Mouse (Mus musculus) neural tube, embryonic 13.5 days (tissue): ENCODE measurements around the gene Gm10073. TPM values are rescaled to one million over a fixed set of nuclear protein-coding genes. Genes with fewer than 3 reads are reported as not detected.

Source experiments
- ATAC-seq: fragments of 200-750 bp; cut with Nextera tagmentation; 2 replicates; pipeline ENCODE4 v1.8.0; 2017; ENCODE audit warnings: low read depth, mild to moderate bottlenecking, moderate TSS enrichment, moderate library complexity
- H3K27ac ChIP-seq: fragments of 300-500 bp; sonication (generic); replicated peaks from 2 replicates; pipeline ENCODE4 v1.5.1; 2015; ENCODE audit warnings: moderate library complexity, mild to moderate bottlenecking, inconsistent platforms
- H3K27me3 ChIP-seq: fragments of 300-500 bp; sonication (generic); 2 replicates; pipeline ENCODE4 v1.6.1; 2015; ENCODE audit warnings: mild to moderate bottlenecking, inconsistent platforms
- H3K36me3 ChIP-seq: fragments of 300-500 bp; sonication (generic); 2 replicates; pipeline ENCODE4 v1.6.1; 2015; ENCODE audit warnings: mild to moderate bottlenecking, inconsistent platforms
- H3K4me1 ChIP-seq: fragments of 300-500 bp; sonication (generic); replicated peaks from 2 replicates; pipeline ENCODE4 v1.6.1; 2015; ENCODE audit warnings: inconsistent platforms
- H3K4me2 ChIP-seq: fragments of 300-500 bp; sonication (generic); 2 replicates; pipeline ENCODE4 v1.6.1; 2015; ENCODE audit warnings: inconsistent platforms, mild to moderate bottlenecking, moderate library complexity
- H3K4me3 ChIP-seq: fragments of 300-500 bp; sonication (generic); 2 replicates; pipeline ENCODE4 v1.5.1; 2015; ENCODE audit warnings: mild to moderate bottlenecking, inconsistent platforms
- H3K9ac ChIP-seq: fragments of 300-500 bp; sonication (generic); 2 replicates; pipeline ENCODE4 v1.6.1; 2015; ENCODE audit warnings: moderate library complexity, mild to moderate bottlenecking, inconsistent platforms
- H3K9me3 ChIP-seq: fragments of 300-500 bp; sonication (generic); 2 replicates; pipeline ENCODE4 v1.6.1; 2016; ENCODE audit warnings: inconsistent platforms
- WGBS: fragments of 180-500 bp; shearing (Covaris S2); methylation state at CpG from one replicate; pipeline ENCODE4 v1.1.7; 2015; 5-methylcytosine and 5-hydroxymethylcytosine counted together
- polyA plus RNA-seq: library from polyadenylated mRNA; unstranded; fragments of >200 nt; fragmentation: Nextera tagmentation; extraction: Ambion mirVana; gene quantifications from 2 replicates; pipeline ENCODE4 v1.2.1, GENCODE M21; 2015

The Gm10073 gene
- polyA plus RNA-seq, 1 experiment from 2014 or later = 9.1 TPM

DNA sequence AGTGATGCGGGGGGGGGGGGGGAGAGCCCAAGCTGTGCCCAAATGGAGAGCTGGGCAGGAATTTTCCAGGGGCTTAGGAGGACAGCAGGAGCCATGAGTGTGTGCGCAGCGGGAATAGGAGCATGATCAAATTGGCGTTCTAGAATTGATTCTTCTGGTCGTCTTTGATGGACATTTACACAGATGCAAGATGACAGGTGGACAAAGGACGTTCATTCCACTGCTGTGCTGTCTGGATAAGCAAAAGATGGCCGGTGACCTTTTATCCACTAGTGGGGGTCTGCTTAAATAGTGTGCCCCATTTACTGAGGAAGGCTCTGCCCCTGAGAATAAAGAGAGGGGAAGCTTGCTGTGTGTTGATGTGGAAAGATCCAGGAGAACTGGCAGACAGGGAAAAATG lies 4.3 kb downstream of the Gm10073 start:
- Histone ChIP-seq H3K36me3 (no peaks in the 10 kb centered on the region), H3K4me1 (no peaks in the 10 kb centered on the region), H3K27me3 (no peaks in the 10 kb centered on the region; the same call in 1 of the 2 replicates), H3K4me3 (no peak overlapping the region), H3K4me2 (no peak overlapping the region), H3K9me3 (no peaks in the 10 kb centered on the region), H3K9ac (no peak overlapping the region), H3K27ac (no peak overlapping the region)
- no peak for ATAC-seq
- WGBS = 80% methylated on average over 7 of the region's 7 CpGs

DNA sequence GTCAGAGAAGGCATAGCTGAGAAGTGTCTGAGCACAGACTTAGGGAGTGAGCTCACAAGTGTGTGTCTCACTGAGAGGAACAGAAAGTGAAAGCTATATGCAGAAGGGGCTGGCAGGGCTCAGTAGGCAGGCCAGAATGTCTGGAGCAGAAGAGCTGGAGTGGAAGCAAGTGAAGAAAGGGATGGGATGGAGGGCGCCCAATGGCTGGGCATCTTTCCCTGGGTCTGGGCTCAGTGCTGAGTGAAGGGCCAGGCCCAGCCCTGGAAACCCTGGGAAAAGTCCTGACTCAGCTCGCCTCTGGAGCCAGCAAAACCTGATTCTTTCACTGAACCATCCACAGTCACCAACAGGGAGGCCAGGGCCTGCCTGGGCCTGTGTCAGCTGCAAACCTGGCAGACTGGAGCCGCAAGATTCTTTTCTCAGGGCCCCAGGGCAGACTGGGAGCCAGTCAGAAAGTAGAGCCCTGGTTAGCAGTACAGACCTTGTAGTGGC lies 9.5 kb downstream of the Gm10073 start:
- no peaks in the 10 kb centered on the region for H3K27me3 ChIP-seq
- 93% methylated on average over 3 of the region's 3 CpGs for WGBS
- H3K4me3 ChIP-seq = no peak overlapping the region
- 0 out of 2 replicates have a peak, but pooled peaks cover under 1% of the 10 kb centered on the region for H3K9me3 ChIP-seq
- peaks cover 4% of the 10 kb centered on the region for H3K4me1 ChIP-seq
- no peak overlapping the region for H3K4me2 ChIP-seq
- no peak for ATAC-seq
- H3K36me3 ChIP-seq = no peaks in the 10 kb centered on the region
- no peak overlapping the region for H3K27ac ChIP-seq
- no peak overlapping the region for H3K9ac ChIP-seq

DNA sequence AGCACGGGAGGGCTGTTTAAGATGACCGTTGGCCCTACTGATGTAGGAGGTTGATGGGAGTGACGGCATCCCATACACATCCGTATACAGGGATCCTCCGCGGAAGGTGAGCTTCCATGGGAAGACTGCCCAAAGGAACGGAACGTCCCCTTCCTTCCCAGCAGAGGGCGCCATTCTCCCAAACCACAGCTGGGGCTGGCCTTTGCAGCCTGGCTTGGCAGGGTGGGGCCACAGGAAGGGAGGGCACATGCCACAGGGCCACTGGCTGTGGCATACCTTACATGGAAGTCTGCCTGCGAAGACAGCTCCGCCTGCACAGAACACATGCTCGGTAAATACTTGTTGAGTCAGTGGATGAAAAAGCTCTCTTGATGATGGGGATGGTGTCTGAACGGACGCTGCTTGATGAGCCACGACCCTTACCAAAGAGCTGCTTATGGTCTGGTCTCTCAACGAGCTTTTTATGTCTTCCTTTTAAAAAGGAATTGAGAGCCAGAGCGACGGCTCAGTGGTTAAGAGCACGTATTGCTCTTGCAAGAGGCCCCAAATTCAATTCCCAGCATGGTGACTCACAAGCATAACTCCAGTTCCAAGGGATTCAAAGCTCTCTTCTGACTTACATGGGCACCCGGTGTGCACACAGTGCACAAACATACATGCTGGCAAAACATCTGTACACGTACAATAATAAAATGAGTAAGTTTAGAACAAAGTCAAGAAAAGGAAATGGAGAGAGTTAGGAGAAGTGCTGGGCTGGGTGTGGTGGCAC lies 12.0 kb downstream of the Gm10073 start:
- no peak overlapping the region for H3K4me2 ChIP-seq
- no peak overlapping the region for H3K27ac ChIP-seq
- no peak overlapping the region for H3K9ac ChIP-seq
- H3K4me3 ChIP-seq = no peak overlapping the region
- ATAC-seq = no peak
- H3K4me1 ChIP-seq = peaks cover 4% of the 10 kb centered on the region
- peaks cover 15% of the 10 kb centered on the region for H3K9me3 ChIP-seq
- no peaks in the 10 kb centered on the region for H3K27me3 ChIP-seq
- WGBS = 29% methylated on average over 21 of the region's 21 CpGs
- H3K36me3 ChIP-seq = 0 out of 2 replicates have a peak, but pooled peaks cover 2% of the 10 kb centered on the region

DNA sequence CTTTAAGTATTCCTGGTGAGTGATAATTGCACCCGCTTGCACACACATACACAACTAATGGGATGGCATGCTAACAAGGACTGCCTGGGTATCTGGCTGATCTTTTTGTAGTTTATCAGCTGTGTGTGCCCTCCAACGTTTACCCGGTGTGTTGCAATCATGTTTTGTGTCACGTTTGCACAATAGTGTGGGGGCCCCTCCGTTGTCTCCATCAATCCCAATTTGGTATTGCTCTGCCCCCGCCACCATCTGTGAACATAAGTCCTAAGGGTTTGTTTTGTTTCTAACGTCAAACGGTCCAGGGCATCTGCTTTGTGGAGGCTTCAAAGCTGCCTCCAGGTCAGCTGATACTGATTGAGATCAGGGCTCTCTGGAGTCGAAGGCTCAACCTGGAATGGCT lies 13.4 kb downstream of the Gm10073 start:
- 0 out of 2 replicates have a peak, but pooled peaks cover 2% of the 10 kb centered on the region for H3K36me3 ChIP-seq
- WGBS = 69% methylated on average over 9 of the region's 9 CpGs
- H3K4me3 ChIP-seq = no peak overlapping the region
- H3K9ac ChIP-seq = no peak overlapping the region
- H3K4me1 ChIP-seq = peaks cover 4% of the 10 kb centered on the region
- H3K27ac ChIP-seq = no peak overlapping the region
- H3K27me3 ChIP-seq = no peaks in the 10 kb centered on the region
- H3K4me2 ChIP-seq = no peak overlapping the region
- ATAC-seq = no peak
- H3K9me3 ChIP-seq = peaks cover 15% of the 10 kb centered on the region

DNA sequence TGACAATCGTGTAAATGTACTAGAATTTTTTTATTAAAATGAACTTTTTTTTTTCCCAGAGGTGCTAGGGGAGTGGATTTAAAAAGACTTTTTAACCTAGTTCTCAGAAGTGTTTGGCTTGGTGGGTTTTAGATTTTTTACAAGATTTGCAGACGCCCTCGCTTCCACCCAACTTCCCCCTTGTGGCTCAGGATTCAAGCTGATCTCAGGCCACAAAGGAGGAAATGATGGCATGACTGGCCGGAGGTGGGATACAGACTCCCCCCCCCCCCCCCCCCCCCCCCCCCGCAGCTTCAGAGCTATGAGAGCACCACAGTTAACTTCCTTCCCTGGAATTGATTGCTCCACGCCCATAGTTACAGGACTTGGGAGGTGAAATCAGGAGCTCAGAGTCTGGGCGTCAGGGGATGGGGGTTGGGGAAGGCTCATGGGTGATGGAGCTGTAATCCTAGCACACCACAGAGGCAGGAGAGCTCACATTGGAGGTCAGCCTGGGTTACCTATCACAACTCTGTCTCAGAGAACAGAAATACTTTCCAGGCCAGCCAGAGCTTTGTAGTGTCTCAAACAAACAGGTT lies 17.1 kb downstream of the Gm10073 start:
- H3K4me2 ChIP-seq = no peak overlapping the region
- H3K36me3 ChIP-seq = 0 out of 2 replicates have a peak, but pooled peaks cover 2% of the 10 kb centered on the region
- H3K4me3 ChIP-seq = no peak overlapping the region
- ATAC-seq = no peak
- peaks cover 18% of the 10 kb centered on the region for H3K9me3 ChIP-seq
- no peak overlapping the region for H3K9ac ChIP-seq
- H3K27ac ChIP-seq = no peak overlapping the region
- H3K27me3 ChIP-seq = no peaks in the 10 kb centered on the region
- peaks cover 3% of the 10 kb centered on the region for H3K4me1 ChIP-seq
- WGBS = 52% methylated on average over 6 of the region's 7 CpGs

DNA sequence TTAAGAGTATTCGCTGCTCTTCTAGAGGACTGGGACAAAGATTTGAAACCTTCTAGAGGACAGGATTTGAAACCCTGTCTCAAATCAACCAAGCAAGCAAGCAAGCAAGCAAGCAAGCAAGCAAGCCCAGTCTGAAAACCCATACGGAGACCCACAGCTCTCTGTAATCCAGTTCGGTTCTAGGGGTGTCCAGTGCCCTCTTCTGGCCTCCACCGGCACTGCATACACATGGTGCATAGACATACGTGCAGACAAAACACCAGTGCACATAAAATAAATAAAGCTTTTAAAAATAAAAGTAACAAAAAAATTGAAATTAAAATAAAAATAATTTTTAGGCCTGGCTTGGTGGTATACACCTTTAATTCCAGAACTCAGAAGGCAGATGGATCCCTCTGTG lies 19.2 kb downstream of the Gm10073 start:
- Histone ChIP-seq H3K27me3 (no peaks in the 10 kb centered on the region), H3K36me3 (0 out of 2 replicates have a peak, but pooled peaks cover 2% of the 10 kb centered on the region), H3K27ac (no peak overlapping the region), H3K9me3 (peaks cover 18% of the 10 kb centered on the region), H3K4me1 (no peaks in the 10 kb centered on the region), H3K9ac (no peak overlapping the region), H3K4me3 (no peak overlapping the region), H3K4me2 (no peak overlapping the region)
- 94% methylated on average over 5 of the region's 5 CpGs for WGBS
- no peak for ATAC-seq

DNA sequence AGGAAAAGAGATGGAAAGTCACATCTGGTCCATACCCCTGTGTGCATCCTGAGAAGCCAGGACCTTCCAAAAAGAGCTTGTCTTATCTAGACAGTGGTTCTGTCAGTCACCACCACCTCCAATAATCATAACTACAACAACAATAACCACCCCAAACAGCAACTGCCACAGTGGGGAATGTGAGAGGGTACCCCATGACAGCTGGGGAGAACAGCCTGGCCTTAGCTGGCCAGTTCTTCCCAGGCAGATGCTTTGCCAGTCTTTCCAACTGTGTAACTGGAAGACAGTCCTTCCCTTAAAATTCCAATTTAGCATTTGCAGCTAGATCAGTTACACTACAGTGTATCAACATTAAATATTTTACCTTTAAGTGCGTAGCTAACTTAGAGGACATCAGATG lies 22.4 kb downstream of the Gm10073 start:
- no peak overlapping the region for H3K27ac ChIP-seq
- H3K4me3 ChIP-seq = no peak overlapping the region
- H3K9ac ChIP-seq = no peak overlapping the region
- H3K4me1 ChIP-seq = no peaks in the 10 kb centered on the region
- no peak for ATAC-seq
- peaks cover 3% of the 10 kb centered on the region; the same call in 1 of the 2 replicates for H3K9me3 ChIP-seq
- WGBS = 98% methylated on average over 1 of the region's 1 CpGs
- no peaks in the 10 kb centered on the region for H3K36me3 ChIP-seq
- H3K27me3 ChIP-seq = no peaks in the 10 kb centered on the region
- no peak overlapping the region for H3K4me2 ChIP-seq

DNA sequence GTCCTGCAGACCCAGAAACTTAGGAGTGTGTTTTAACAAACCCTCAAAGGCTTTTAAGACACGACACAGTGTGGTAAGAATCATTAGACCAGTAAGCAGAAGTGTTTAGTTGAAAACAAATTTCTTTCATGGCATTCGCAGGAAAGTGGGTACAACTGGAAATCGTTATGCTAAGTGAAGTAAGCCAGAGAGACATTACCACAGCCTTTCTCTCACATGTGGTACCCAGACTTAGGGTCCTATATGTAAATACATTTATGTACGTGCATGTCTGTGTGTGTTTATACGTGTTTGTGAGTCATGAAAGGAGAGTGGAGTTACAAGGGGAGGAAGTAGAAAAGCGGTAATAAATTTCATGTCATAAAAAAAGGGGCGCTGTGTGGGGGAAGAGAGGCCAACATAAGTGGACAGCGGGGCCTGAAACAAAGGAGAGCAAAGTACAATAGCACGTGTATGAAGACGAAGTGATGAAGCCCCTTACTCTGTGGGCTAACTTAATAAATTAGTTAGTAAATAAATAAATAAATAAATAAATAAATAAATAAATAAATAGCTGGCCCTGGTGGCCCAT lies 24.8 kb downstream of the Gm10073 start:
- Histone ChIP-seq H3K4me3 (no peak overlapping the region), H3K9me3 (no peaks in the 10 kb centered on the region), H3K9ac (no peak overlapping the region), H3K27me3 (no peaks in the 10 kb centered on the region), H3K4me2 (no peak overlapping the region), H3K36me3 (0 out of 2 replicates have a peak, but pooled peaks cover 3% of the 10 kb centered on the region), H3K4me1 (no peaks in the 10 kb centered on the region), H3K27ac (no peak overlapping the region)
- ATAC-seq = no peak
- WGBS = 76% methylated on average over 10 of the region's 10 CpGs

DNA sequence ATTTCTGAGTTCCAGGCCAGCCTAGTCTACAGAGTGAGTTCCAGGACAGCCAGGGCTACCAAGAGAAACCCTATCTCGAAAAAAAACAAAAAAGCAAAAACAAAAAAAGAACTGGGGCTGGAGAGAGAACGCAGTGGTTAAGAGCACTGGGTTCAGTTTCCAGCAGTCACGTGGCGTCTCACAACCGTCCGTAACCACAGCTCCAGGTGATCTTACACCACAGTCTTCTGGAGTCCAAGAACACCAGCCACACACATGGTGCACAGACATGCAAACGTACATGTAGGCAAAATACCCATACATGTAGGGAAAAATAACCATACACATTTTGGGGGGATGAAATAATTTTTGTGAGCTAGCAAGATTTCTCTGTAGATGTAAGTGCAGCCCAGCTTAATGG lies 26.5 kb downstream of the Gm10073 start:
- ATAC-seq = no peak
- no peak overlapping the region for H3K9ac ChIP-seq
- H3K4me3 ChIP-seq = no peak overlapping the region
- no peak overlapping the region for H3K4me2 ChIP-seq
- H3K4me1 ChIP-seq = no peaks in the 10 kb centered on the region
- no peaks in the 10 kb centered on the region for H3K9me3 ChIP-seq
- H3K27ac ChIP-seq = no peak overlapping the region
- H3K36me3 ChIP-seq = 0 out of 2 replicates have a peak, but pooled peaks cover 3% of the 10 kb centered on the region
- no peaks in the 10 kb centered on the region for H3K27me3 ChIP-seq
- WGBS = 90% methylated on average over 7 of the region's 7 CpGs

DNA sequence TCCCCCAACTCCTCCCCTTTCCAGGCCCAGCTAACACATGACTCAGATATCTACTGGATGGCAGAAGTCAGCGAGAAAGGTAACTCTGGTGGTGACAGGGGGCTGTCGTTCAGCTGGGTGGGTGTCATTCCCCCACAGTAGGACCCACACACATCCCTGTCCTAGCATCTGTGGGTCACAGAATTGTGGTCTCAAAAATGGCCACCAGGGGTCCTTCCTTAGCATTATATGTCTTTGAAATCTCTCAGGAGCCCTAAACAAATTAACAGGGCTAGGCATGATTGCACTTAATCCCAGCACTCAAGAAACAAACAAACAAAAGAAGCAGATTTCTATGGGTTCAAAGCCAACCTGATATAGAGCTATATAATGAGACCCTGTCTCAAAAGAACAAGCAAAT lies 28.1 kb downstream of the Gm10073 start:
- no peaks in the 10 kb centered on the region for H3K27me3 ChIP-seq
- no peak overlapping the region for H3K9ac ChIP-seq
- no peak overlapping the region for H3K4me3 ChIP-seq
- no peaks in the 10 kb centered on the region for H3K9me3 ChIP-seq
- ATAC-seq = no peak
- no peaks in the 10 kb centered on the region for H3K4me1 ChIP-seq
- H3K4me2 ChIP-seq = no peak overlapping the region
- H3K36me3 ChIP-seq = 0 out of 2 replicates have a peak, but pooled peaks cover 3% of the 10 kb centered on the region
- H3K27ac ChIP-seq = no peak overlapping the region
- 90% methylated on average over 2 of the region's 2 CpGs for WGBS

DNA sequence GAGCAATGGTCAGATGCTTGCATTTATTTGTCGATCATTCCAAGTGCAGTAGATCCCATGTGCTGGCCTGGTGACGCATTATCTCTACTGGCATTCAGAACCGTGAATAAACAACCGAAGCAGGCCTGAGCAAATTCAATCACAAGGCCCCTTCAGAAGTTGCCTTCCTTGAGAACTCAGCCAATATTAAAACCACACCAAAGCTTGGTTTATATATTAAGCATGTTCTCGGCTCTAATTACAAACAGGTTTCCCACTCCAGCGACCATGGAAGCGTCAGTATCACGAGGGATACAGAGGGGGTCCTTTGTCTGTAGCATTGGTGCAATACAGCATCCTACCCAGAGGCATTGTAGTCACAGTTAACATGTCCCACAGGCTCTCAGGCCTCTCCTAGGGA lies 30.2 kb downstream of the Gm10073 start:
- Histone ChIP-seq H3K27me3 (no peaks in the 10 kb centered on the region), H3K4me3 (no peak overlapping the region), H3K4me2 (no peak overlapping the region), H3K4me1 (peaks cover 15% of the 10 kb centered on the region), H3K9ac (no peak overlapping the region), H3K27ac (no peak overlapping the region), H3K9me3 (no peaks in the 10 kb centered on the region), H3K36me3 (0 out of 2 replicates have a peak, but pooled peaks cover 3% of the 10 kb centered on the region)
- WGBS = 79% methylated on average over 8 of the region's 8 CpGs
- no peak for ATAC-seq

DNA sequence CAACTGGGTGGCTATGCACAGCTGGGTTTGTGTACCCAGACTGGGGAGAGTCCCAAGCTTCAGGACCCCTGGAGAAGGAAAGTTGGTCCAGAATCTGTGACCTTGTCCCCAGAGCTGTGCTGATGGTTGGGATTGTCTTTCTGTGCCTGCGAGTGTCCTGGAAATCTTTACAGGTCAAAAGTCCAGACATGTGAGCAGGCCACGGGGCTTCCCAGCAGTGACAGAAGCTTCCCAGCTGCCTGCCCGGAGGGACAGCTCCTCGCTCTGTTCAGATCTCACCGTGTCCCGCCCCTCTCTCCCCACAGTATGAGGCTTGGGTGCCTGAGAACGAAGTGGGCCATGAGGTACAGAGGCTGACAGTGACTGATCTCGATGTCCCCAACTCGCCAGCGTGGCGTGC lies 32.3 kb downstream of the Gm10073 start:
- H3K27ac ChIP-seq = no peak overlapping the region
- H3K4me3 ChIP-seq = no peak overlapping the region
- 0 out of 2 replicates have a peak, but pooled peaks cover 3% of the 10 kb centered on the region for H3K36me3 ChIP-seq
- 86% methylated on average over 11 of the region's 11 CpGs for WGBS
- H3K9me3 ChIP-seq = no peaks in the 10 kb centered on the region
- peaks cover 15% of the 10 kb centered on the region for H3K4me1 ChIP-seq
- no peak overlapping the region for H3K4me2 ChIP-seq
- no peaks in the 10 kb centered on the region for H3K27me3 ChIP-seq
- no peak for ATAC-seq
- H3K9ac ChIP-seq = no peak overlapping the region
